Mouse (Mus musculus) liver, embryonic 16.5 days (tissue): Measurements from ENCODE around the gene Dpep3. TPM values are rescaled to one million over a fixed set of nuclear protein-coding genes. Genes with fewer than 3 reads are reported as not detected.

ENCODE experiments used
- ATAC-seq: fragments of 200-750 bp; cut with Nextera tagmentation; 2 replicates; pipeline ENCODE4 v1.8.0; 2017; ENCODE audit warnings: low read depth, mild to moderate bottlenecking, moderate number of reproducible peaks, moderate library complexity
- H3K27ac ChIP-seq: fragments of 300-500 bp; sonication (generic); 2 replicates; pipeline ENCODE4 v1.5.1; 2014; ENCODE audit warnings: mild to moderate bottlenecking, low read length
- H3K27me3 ChIP-seq: fragments of 300-500 bp; sonication (generic); 2 replicates; pipeline ENCODE4 v1.6.1; 2014; ENCODE audit warnings: low read depth, low read length, mixed read lengths; ENCODE audit not compliant: control insufficient read depth, insufficient read depth
- H3K36me3 ChIP-seq: fragments of 300-500 bp; sonication (generic); 2 replicates; pipeline ENCODE4 v1.6.1; 2014; ENCODE audit warnings: mild to moderate bottlenecking; ENCODE audit not compliant: control insufficient read depth, insufficient read depth
- H3K4me1 ChIP-seq: fragments of 300-500 bp; sonication (generic); 2 replicates; pipeline ENCODE4 v1.6.1; 2014; ENCODE audit warnings: low read depth, low read length, mixed read lengths; ENCODE audit not compliant: control insufficient read depth
- H3K4me2 ChIP-seq: fragments of 300-500 bp; sonication (generic); 2 replicates; pipeline ENCODE4 v1.6.1; 2014; ENCODE audit warnings: low read depth, low read length, mixed read lengths
- H3K4me3 ChIP-seq: fragments of 300-500 bp; sonication (generic); 2 replicates; pipeline ENCODE4 v1.5.1; 2014; ENCODE audit warnings: low read depth, mild to moderate bottlenecking, low read length
- H3K9ac ChIP-seq: fragments of 300-500 bp; sonication (generic); 2 replicates; pipeline ENCODE4 v1.6.1; 2014; ENCODE audit warnings: low read depth, low read length
- H3K9me3 ChIP-seq: fragments of 300-500 bp; sonication (generic); replicated peaks from 2 replicates; pipeline ENCODE4 v1.6.1; 2016; ENCODE audit warnings: low read length; ENCODE audit not compliant: control insufficient read depth
- WGBS: fragments of 180-500 bp; shearing (Covaris S2); extraction: QIAGEN DNeasy Blood & Tissue Kit; methylation state at CpG from one replicate; pipeline ENCODE4 v1.1.7; 2014; ENCODE audit not compliant: insufficient replicate concordance; 5-methylcytosine and 5-hydroxymethylcytosine counted together
- microRNA-seq: library from miRNA; unstranded; fragments of <30 nt; microRNA quantifications from one replicate; pipeline ENCODE4, GENCODE M21; 2016
- polyA plus RNA-seq: library from polyadenylated mRNA; unstranded; fragments of >200 nt; fragmentation: Nextera tagmentation; extraction: Ambion mirVana; gene quantifications from 2 replicates; pipeline ENCODE4 v1.2.1, GENCODE M21; 2015

Dpep3 gene
- polyA plus RNA-seq, 1 experiment from 2014 or later = not detected

DNA sequence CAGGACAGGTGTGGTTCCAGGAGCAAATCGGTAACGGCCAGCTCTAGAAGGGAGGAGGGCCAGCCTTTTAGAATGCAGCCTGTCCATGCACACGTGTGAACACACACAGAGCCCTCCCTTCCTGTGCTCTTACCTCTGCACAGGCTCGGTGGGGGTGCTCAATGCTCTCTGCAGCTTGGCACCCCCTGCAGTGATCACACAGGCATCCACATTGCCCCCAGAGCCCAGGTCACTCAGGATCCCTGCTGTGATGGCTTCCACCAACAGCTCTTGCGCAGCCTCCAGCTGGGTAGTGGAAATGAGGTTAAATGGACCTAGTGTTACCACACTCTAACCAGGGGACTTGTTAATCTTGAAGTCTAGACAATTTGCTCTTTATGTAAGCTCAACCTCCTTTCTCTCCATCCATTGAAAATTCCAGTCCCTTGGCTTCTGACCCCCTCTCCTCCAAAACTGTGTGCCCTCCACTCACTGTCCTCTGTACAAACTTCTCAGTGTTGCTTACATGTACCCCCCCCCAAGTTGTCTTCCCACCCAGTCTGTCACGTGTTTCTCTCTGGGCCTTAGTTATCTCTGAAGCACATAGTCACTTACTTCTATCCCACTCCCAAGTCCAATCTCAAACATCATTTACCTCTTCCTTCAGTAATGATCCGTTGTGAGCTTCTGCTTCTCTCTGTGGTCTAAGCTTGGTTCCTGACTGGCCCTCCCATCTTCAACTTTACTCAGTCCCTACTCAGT lies 43.2 kb downstream of the Dpep3 start:
- 18% methylated on average over 7 of the region's 7 CpGs for WGBS
- H3K9me3 ChIP-seq = no peaks in the 10 kb centered on the region
- peak overlapping the region; percentile 45; the same call in 1 of the 2 replicates for H3K9ac ChIP-seq
- peaks cover 26% of the 10 kb centered on the region for H3K4me1 ChIP-seq
- H3K4me3 ChIP-seq = peak overlapping the region; percentile 77
- ATAC-seq = no peak
- no peaks in the 10 kb centered on the region for H3K36me3 ChIP-seq
- no peaks in the 10 kb centered on the region for H3K27me3 ChIP-seq
- peak overlapping the region; percentile 95 for H3K4me2 ChIP-seq
- H3K27ac ChIP-seq = peak overlapping the region; percentile 18; the same call in 1 of the 2 replicates

- Histone ChIP-seq H3K9me3 (no peaks in the 10 kb centered on the region), H3K9ac (no peak overlapping the region), H3K4me1 (peaks cover 26% of the 10 kb centered on the region), H3K27me3 (no peaks in the 10 kb centered on the region), H3K36me3 (no peaks in the 10 kb centered on the region), H3K4me2 (no peak overlapping the region), H3K27ac (peak overlapping the region; percentile 21; the same call in 1 of the 2 replicates), H3K4me3 (no peak overlapping the region)
- WGBS = 18% methylated on average over 6 of the region's 6 CpGs
- ATAC-seq = no peak
These were observed 44.1 kb downstream of the Dpep3 start for GRCm38 (mm10) chr8:105935105-105935504.

GRCm38 (mm10) chr8:105933762-105934161 lies 45.5 kb downstream of the Dpep3 start, which contains the start of gene Ctrl:
Gene Ctrl (minus strand): TSS chr8:105933862.
- no peaks in the 10 kb centered on the region for H3K27me3 ChIP-seq
- H3K4me3 ChIP-seq = no peak within 1 kb of the TSS
- H3K9me3 ChIP-seq = no peaks in the 10 kb centered on the region
- H3K36me3 ChIP-seq = 0 out of 2 replicates have a peak, but pooled peaks cover 2% of the 10 kb centered on the region
- WGBS = 78% methylated on average over 2 of the region's 2 CpGs
- no peak for ATAC-seq
- no peak within 1 kb of the TSS for H3K9ac ChIP-seq
- no peak within 1 kb of the TSS for H3K27ac ChIP-seq
- no peak within 1 kb of the TSS for H3K4me2 ChIP-seq
- H3K4me1 ChIP-seq = peaks cover 26% of the 10 kb centered on the region

DNA sequence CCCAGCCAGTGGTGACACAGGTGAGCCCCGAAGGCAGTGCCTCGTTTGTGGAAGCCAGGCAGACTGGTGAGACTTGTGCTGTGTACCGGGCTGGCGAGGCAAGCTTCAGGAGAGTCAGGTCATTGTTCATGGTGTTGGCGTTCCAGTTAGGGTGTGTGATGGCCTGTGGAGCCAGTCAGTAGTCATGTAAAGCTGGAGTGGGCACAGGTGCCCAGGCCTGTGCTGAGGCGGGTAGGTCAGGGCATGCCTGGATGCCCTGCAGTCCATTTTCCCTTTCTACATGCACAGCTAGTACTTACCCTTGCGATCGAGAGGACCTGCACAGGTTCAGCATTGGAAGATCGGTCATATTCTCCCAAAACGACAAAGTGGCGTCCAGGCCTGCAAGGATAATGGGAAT lies 46.7 kb downstream of the Dpep3 start:
- no peak for ATAC-seq
- H3K27ac ChIP-seq = no peak overlapping the region
- no peak overlapping the region for H3K9ac ChIP-seq
- 0 out of 2 replicates have a peak, but pooled peaks cover 2% of the 10 kb centered on the region for H3K36me3 ChIP-seq
- no peak overlapping the region for H3K4me2 ChIP-seq
- WGBS = 79% methylated on average over 11 of the region's 11 CpGs
- peaks cover 20% of the 10 kb centered on the region for H3K4me1 ChIP-seq
- H3K4me3 ChIP-seq = no peak overlapping the region
- no peaks in the 10 kb centered on the region for H3K27me3 ChIP-seq
- no peaks in the 10 kb centered on the region for H3K9me3 ChIP-seq

DNA sequence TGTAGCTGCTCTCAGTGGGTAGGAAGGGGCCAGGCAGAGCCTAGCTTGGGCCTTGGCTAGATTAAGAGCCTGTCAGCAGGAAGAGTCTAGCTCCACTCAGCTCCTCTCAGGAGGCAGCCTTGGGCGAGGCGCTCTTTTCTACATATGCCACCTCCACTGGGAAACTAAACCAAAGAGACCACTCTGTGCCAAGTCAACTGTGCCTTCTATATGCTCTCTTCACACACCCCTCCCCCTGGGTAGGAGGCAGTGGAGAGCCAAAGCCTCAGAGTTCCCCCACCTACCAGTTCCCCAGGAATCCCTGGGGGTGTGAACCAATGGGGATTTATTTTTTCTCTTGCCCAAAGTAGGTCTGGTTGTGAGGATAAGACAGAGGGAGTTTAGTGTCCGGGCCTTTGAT lies 48.0 kb downstream of the Dpep3 start:
- H3K36me3 ChIP-seq = 0 out of 2 replicates have a peak, but pooled peaks cover 2% of the 10 kb centered on the region
- 79% methylated on average over 3 of the region's 3 CpGs for WGBS
- no peaks in the 10 kb centered on the region for H3K9me3 ChIP-seq
- no peak overlapping the region for H3K4me3 ChIP-seq
- H3K9ac ChIP-seq = no peak overlapping the region
- H3K27ac ChIP-seq = no peak overlapping the region
- ATAC-seq = no peak
- H3K27me3 ChIP-seq = no peaks in the 10 kb centered on the region
- peaks cover 15% of the 10 kb centered on the region for H3K4me1 ChIP-seq
- no peak overlapping the region for H3K4me2 ChIP-seq

GRCm38 (mm10) chr8:105930602-105931001 lies 48.6 kb downstream of the Dpep3 start:
- 19% methylated on average over 8 of the region's 8 CpGs for WGBS
- Histone ChIP-seq H3K9me3 (no peaks in the 10 kb centered on the region), H3K27me3 (no peaks in the 10 kb centered on the region), H3K4me1 (peaks cover 8% of the 10 kb centered on the region), H3K27ac (no peak overlapping the region), H3K4me2 (no peak overlapping the region), H3K36me3 (0 out of 2 replicates have a peak, but pooled peaks cover 2% of the 10 kb centered on the region), H3K4me3 (no peak overlapping the region), H3K9ac (no peak overlapping the region)
- ATAC-seq = peak; percentile 37; the same call in 1 of the 2 replicates

- no peak for ATAC-seq
- H3K4me2 ChIP-seq = no peak overlapping the region
- 68% methylated on average over 3 of the region's 3 CpGs for WGBS
- no peaks in the 10 kb centered on the region for H3K9me3 ChIP-seq
- H3K4me1 ChIP-seq = no peaks in the 10 kb centered on the region
- no peaks in the 10 kb centered on the region for H3K27me3 ChIP-seq
- H3K27ac ChIP-seq = no peak overlapping the region
- H3K36me3 ChIP-seq = 0 out of 2 replicates have a peak, but pooled peaks cover 2% of the 10 kb centered on the region
- H3K4me3 ChIP-seq = no peak overlapping the region
- no peak overlapping the region for H3K9ac ChIP-seq
These were observed 54.1 kb downstream of the Dpep3 start for GRCm38 (mm10) chr8:105925123-105925522.

Small RNA genes lying within 50 kb of the gene (microRNA-seq; reads per million reads assigned to microRNA genes)
- gene Mir7074 = not detected

Other genes starting within 250 kb of the Dpep3 start
- gene Gfod2, start 220.8 kb downstream of the Dpep3 start, polyA plus RNA-seq = 1.6 and 1.8 TPM in 2 replicates
- 44.3 and 50.1 TPM in 2 replicates for gene Ranbp10, start 152.1 kb downstream of the Dpep3 start, polyA plus RNA-seq
- 0.07 TPM in 2 replicates for gene Tsnaxip1, start 151.7 kb downstream of the Dpep3 start, polyA plus RNA-seq
- 19.1 and 20.5 TPM in 2 replicates for gene Cenpt, start 126.2 kb downstream of the Dpep3 start, polyA plus RNA-seq
- gene Thap11, start 124.3 kb downstream of the Dpep3 start, polyA plus RNA-seq = 25.4 and 26.4 TPM in 2 replicates
- 88.9 and 95.7 TPM in 2 replicates for gene Nutf2, start 118.8 kb downstream of the Dpep3 start, polyA plus RNA-seq
- 15.9 and 17.4 TPM in 2 replicates for gene Edc4, start 98.5 kb downstream of the Dpep3 start, polyA plus RNA-seq
- gene Nrn1l, start 85.9 kb downstream of the Dpep3 start, polyA plus RNA-seq = not detected in 2 replicates
- gene Pskh1, start 79.0 kb downstream of the Dpep3 start, polyA plus RNA-seq = 10.0 and 12.2 TPM in 2 replicates
- gene Ctrl, start 45.6 kb downstream of the Dpep3 start, polyA plus RNA-seq = 0.22 TPM in 1 of 2 replicates, not detected in the other
- 34.8 and 40.6 TPM in 2 replicates for gene Psmb10, start 41.0 kb downstream of the Dpep3 start, polyA plus RNA-seq
- 88.0 and 97.1 TPM in 2 replicates for gene Lcat, start 36.0 kb downstream of the Dpep3 start, polyA plus RNA-seq
- 11.1 and 12.0 TPM in 2 replicates for gene Slc12a4, start 13.3 kb downstream of the Dpep3 start, polyA plus RNA-seq
- 10.5 and 10.9 TPM in 2 replicates for gene Dus2, start 11.9 kb upstream of the Dpep3 start, polyA plus RNA-seq
- gene Dpep2nb, start 26.5 kb upstream of the Dpep3 start, polyA plus RNA-seq = not detected in 2 replicates
- gene Ddx28, start 32.5 kb upstream of the Dpep3 start, polyA plus RNA-seq = 8.7 and 9.6 TPM in 2 replicates
- gene Nfatc3, start 79.4 kb upstream of the Dpep3 start, polyA plus RNA-seq = 2.4 and 3.0 TPM in 2 replicates
- gene Esrp2, start 157.5 kb upstream of the Dpep3 start, polyA plus RNA-seq = 17.5 and 20.1 TPM in 2 replicates
- 8.8 and 9.1 TPM in 2 replicates for gene Pla2g15, start 171.0 kb upstream of the Dpep3 start, polyA plus RNA-seq
- gene Slc7a6, start 189.4 kb upstream of the Dpep3 start, polyA plus RNA-seq = 4.1 and 4.3 TPM in 2 replicates
- 9.2 and 9.7 TPM in 2 replicates for gene Slc7a6os, start 231.5 kb upstream of the Dpep3 start, polyA plus RNA-seq
- gene Prmt7, start 231.5 kb upstream of the Dpep3 start, polyA plus RNA-seq = 18.0 and 19.7 TPM in 2 replicates